8 mouse cellular contexts compared by ENCODE assay signal in genomic region chrX:129749102-129749501, GRCm38 (mm10). TPM values are rescaled to one million over a fixed set of nuclear protein-coding genes. Genes with fewer than 3 reads are reported as not detected.
DNase-seq lines count a peak whose midpoint lies in the region; ATAC-seq and TF ChIP-seq lines count a peak whose summit lies in the region.

No protein-coding gene starts in this region.

- no peak for DNase-seq in heart, postnatal 36 days
- no peak for DNase-seq in right cerebral cortex, postnatal 14 days
- no peak for DNase-seq in gastrocnemius, postnatal 4 days (ENCODE audit: low spot score in 2 of 2)
- DNase-seq in T-cell, adult 2 months (ENCODE audit: low spot score), result no peak

- no peak for ATAC-seq in heart, embryonic 16.5 days (replicated peaks; ENCODE audit: extremely low read depth, insufficient read depth, low FRiP score)
- ATAC-seq in hindbrain, embryonic 12.5 days (ENCODE audit: low FRiP score), result peak; percentile 41; the same call in 1 of the 2 replicates
- peak; percentile 21 for ATAC-seq in midbrain, embryonic 12.5 days (ENCODE audit: low FRiP score, low read depth)

- peak overlapping the region; percentile 66 for H3K4me2 ChIP-seq in heart, embryonic 16.5 days (ENCODE audit: low read depth, low read length)
- peak overlapping the region; percentile 52 for H3K4me2 ChIP-seq in hindbrain, embryonic 12.5 days (replicated peaks)
- H3K4me2 ChIP-seq in midbrain, embryonic 12.5 days (replicated peaks), result peak overlapping the region; percentile 54

- peak overlapping the region; percentile 72 for H3K4me3 ChIP-seq in heart, embryonic 16.5 days (ENCODE audit: low read length)
- no peak overlapping the region for H3K4me3 ChIP-seq in bone marrow macrophage, adult 2 months (ENCODE audit: insufficient read depth, low read length)
- peak overlapping the region; percentile 52 for H3K4me3 ChIP-seq in hindbrain, embryonic 12.5 days
- H3K4me3 ChIP-seq in midbrain, embryonic 12.5 days, result peak overlapping the region; percentile 58

- no peaks in the 10 kb centered on the region for H3K36me3 ChIP-seq in heart, embryonic 16.5 days (ENCODE audit: control insufficient read depth, insufficient read depth)
- no peaks in the 10 kb centered on the region for H3K36me3 ChIP-seq in hindbrain, embryonic 12.5 days
- H3K36me3 ChIP-seq in midbrain, embryonic 12.5 days, result no peaks in the 10 kb centered on the region

- H3K9me3 ChIP-seq in heart, embryonic 16.5 days (replicated peaks; ENCODE audit: control insufficient read depth, low read length), result no peaks in the 10 kb centered on the region
- no peaks in the 10 kb centered on the region for H3K9me3 ChIP-seq in hindbrain, embryonic 12.5 days (replicated peaks)
- no peaks in the 10 kb centered on the region for H3K9me3 ChIP-seq in midbrain, embryonic 12.5 days

- intact Hi-C loops in heart, postnatal 36 days (cut with DNase I), result loop anchor here (5.0 kb wide), 1 partner anchor 43 kb away; no protein-coding TSS in a partner anchor

- 0% methylated on average over 1 of the region's 1 CpGs for WGBS in heart, embryonic 16.5 days
- 20% methylated on average over 1 of the region's 1 CpGs for WGBS in hindbrain, embryonic 12.5 days
- no CpG with 5 or more reads among the region's 1 CpGs for WGBS in midbrain, embryonic 12.5 days

- TF ChIP-seq CTCF in bone marrow macrophage, adult 2 months (IDR thresholded peaks at IDR 0.05; ENCODE audit: low read depth, low read length), result no peak

- no peak for TF ChIP-seq POLR2A in bone marrow macrophage, adult 2 months (IDR thresholded peaks at IDR 0.05; ENCODE audit: borderline replicate concordance, low read depth, low read length)

- no peaks in the 10 kb centered on the region for H3K27me3 ChIP-seq in heart, embryonic 16.5 days (ENCODE audit: control insufficient read depth, insufficient read depth, low read length)
- H3K27me3 ChIP-seq in hindbrain, embryonic 12.5 days, result no peaks in the 10 kb centered on the region
- no peaks in the 10 kb centered on the region for H3K27me3 ChIP-seq in midbrain, embryonic 12.5 days

- H3K4me1 ChIP-seq in heart, embryonic 16.5 days (ENCODE audit: control insufficient read depth, insufficient read depth, low read length), result no peaks in the 10 kb centered on the region
- peaks cover 2% of the 10 kb centered on the region; the same call in 1 of the 2 replicates for H3K4me1 ChIP-seq in bone marrow macrophage, adult 2 months (ENCODE audit: control insufficient read depth, insufficient read depth, low read length)
- no peaks in the 10 kb centered on the region for H3K4me1 ChIP-seq in hindbrain, embryonic 12.5 days
- H3K4me1 ChIP-seq in midbrain, embryonic 12.5 days, result no peaks in the 10 kb centered on the region

- no peak overlapping the region; the same call in 1 of the 2 replicates for H3K27ac ChIP-seq in heart, embryonic 16.5 days (ENCODE audit: low read length)
- H3K27ac ChIP-seq in bone marrow macrophage, adult 2 months (ENCODE audit: insufficient read depth, low read depth, low read length), result peak overlapping the region; percentile 34
- H3K27ac ChIP-seq in hindbrain, embryonic 12.5 days, result no peak overlapping the region
- no peak overlapping the region for H3K27ac ChIP-seq in midbrain, embryonic 12.5 days (replicated peaks)

- H3K9ac ChIP-seq in heart, embryonic 16.5 days (ENCODE audit: low read length), result peak overlapping the region; percentile 81; the same call in 1 of the 2 replicates
- no peak overlapping the region for H3K9ac ChIP-seq in hindbrain, embryonic 12.5 days
- H3K9ac ChIP-seq in midbrain, embryonic 12.5 days (replicated peaks), result no peak overlapping the region

RNA-seq across cellular contexts. Expression of gene Diaph2, which starts 0.4 kb away (rescaled TPM):
- polyA plus RNA-seq in heart, embryonic 16.5 days (2015; fragmentation: Nextera tagmentation; extraction: Ambion mirVana), result 5.0 and 5.9 TPM in 2 replicates
- total RNA-seq in heart, postnatal 36 days (2021), result 10 to 100 TPM; 14.1 to 14.5 TPM
- polyA plus RNA-seq in bone marrow macrophage, adult 2 months (2012; ENCODE audit: insufficient read depth, insufficient read length, missing spikeins), result 19.9 and 24.4 TPM in 2 replicates
- polyA plus RNA-seq in hindbrain, embryonic 12.5 days (2016; fragmentation: Nextera tagmentation; extraction: Ambion mirVana), result 6.6 and 9.6 TPM in 2 replicates
- polyA plus RNA-seq in midbrain, embryonic 12.5 days (2016; fragmentation: Nextera tagmentation; extraction: Ambion mirVana), result 6.7 and 7.3 TPM in 2 replicates
- total RNA-seq in gastrocnemius, postnatal 4 days (2021), result 10 to 100 TPM; 11.7 to 12.7 TPM
